ENCODE assay signal across 8 mouse cellular contexts in genomic region chr4:43407071-43407920, GRCm38 (mm10). TPM values are rescaled to one million over a fixed set of nuclear protein-coding genes. Genes with fewer than 3 reads are reported as not detected.
DNase-seq lines count a peak whose midpoint lies in the region; ATAC-seq lines count a peak whose summit lies in the region.

No protein-coding gene starts in this region.

- ATAC-seq in kidney, embryonic 14.5 days (ENCODE audit: low FRiP score, low TSS enrichment): no peak
- peak; percentile 39 for ATAC-seq in hindbrain, embryonic 15.5 days (ENCODE audit: low FRiP score, low read depth)
- peak; percentile 78 for ATAC-seq in neural tube, embryonic 12.5 days (ENCODE audit: low FRiP score, low read depth)

- H3K4me1 ChIP-seq in kidney, embryonic 14.5 days (ENCODE audit: control insufficient read depth, insufficient read depth, low read length): peaks cover 16% of the 10 kb centered on the region
- H3K4me1 ChIP-seq in embryonic facial prominence, embryonic 10.5 days: peaks cover 27% of the 10 kb centered on the region
- H3K4me1 ChIP-seq in hindbrain, embryonic 15.5 days (replicated peaks): peaks cover 48% of the 10 kb centered on the region
- peaks cover 25% of the 10 kb centered on the region for H3K4me1 ChIP-seq in neural tube, embryonic 12.5 days

- H3K27ac ChIP-seq in kidney, embryonic 14.5 days (ENCODE audit: low read depth, low read length): peak overlapping the region; percentile 53; the same call in 1 of the 2 replicates
- peak overlapping the region; percentile 82 for H3K27ac ChIP-seq in embryonic facial prominence, embryonic 10.5 days (replicated peaks)
- peak overlapping the region; percentile 92 for H3K27ac ChIP-seq in hindbrain, embryonic 15.5 days (replicated peaks)
- peak overlapping the region; percentile 42 for H3K27ac ChIP-seq in neural tube, embryonic 12.5 days

- H3K4me3 ChIP-seq in kidney, embryonic 14.5 days (ENCODE audit: low read length): peak overlapping the region; percentile 47
- H3K4me3 ChIP-seq in embryonic facial prominence, embryonic 10.5 days: peak overlapping the region; percentile 58
- H3K4me3 ChIP-seq in hindbrain, embryonic 15.5 days: peak overlapping the region; percentile 56
- H3K4me3 ChIP-seq in neural tube, embryonic 12.5 days: peak overlapping the region; percentile 55

- WGBS in kidney, embryonic 14.5 days: 62% methylated on average over 12 of the region's 12 CpGs
- WGBS in embryonic facial prominence, embryonic 10.5 days: 67% methylated on average over 12 of the region's 12 CpGs
- WGBS in hindbrain, embryonic 15.5 days: 52% methylated on average over 12 of the region's 12 CpGs
- whole genome bisulfite sequencing in neural tube, embryonic 12.5 days: 68% methylated on average over 12 of the region's 12 CpGs

- DNase-seq in kidney, adult 9 months: no peak
- DNase-seq in embryonic facial prominence, embryonic 10.5 days (ENCODE audit: low spot score): no peak
- no peak for DNase-seq in adipocyte (ENCODE audit: low spot score)
- DNase-seq in testis, postnatal 10 days (ENCODE audit: low spot score): no peak
- DNase-seq in right cerebral cortex, postnatal 25 days: no peak

- no peaks in the 10 kb centered on the region for H3K27me3 ChIP-seq in kidney, embryonic 14.5 days (ENCODE audit: control insufficient read depth, insufficient read depth, low read length)
- no peaks in the 10 kb centered on the region for H3K27me3 ChIP-seq in embryonic facial prominence, embryonic 10.5 days (replicated peaks; ENCODE audit: low read depth, poor library complexity, severe bottlenecking)
- H3K27me3 ChIP-seq in hindbrain, embryonic 15.5 days: no peaks in the 10 kb centered on the region
- no peaks in the 10 kb centered on the region for H3K27me3 ChIP-seq in neural tube, embryonic 12.5 days (replicated peaks)

- H3K4me2 ChIP-seq in kidney, embryonic 14.5 days (replicated peaks; ENCODE audit: low read depth, low read length): peak overlapping the region; percentile 62
- H3K4me2 ChIP-seq in hindbrain, embryonic 15.5 days: peak overlapping the region; percentile 84
- peak overlapping the region; percentile 63 for H3K4me2 ChIP-seq in neural tube, embryonic 12.5 days (replicated peaks)

- H3K9me3 ChIP-seq in kidney, embryonic 14.5 days (ENCODE audit: control insufficient read depth, low read length): no peaks in the 10 kb centered on the region
- H3K9me3 ChIP-seq in embryonic facial prominence, embryonic 10.5 days: no peaks in the 10 kb centered on the region
- H3K9me3 ChIP-seq in hindbrain, embryonic 15.5 days: no peaks in the 10 kb centered on the region
- H3K9me3 ChIP-seq in neural tube, embryonic 12.5 days: no peaks in the 10 kb centered on the region

- H3K9ac ChIP-seq in kidney, embryonic 14.5 days (ENCODE audit: low read depth, low read length): peak overlapping the region; percentile 28; the same call in 1 of the 2 replicates
- peak overlapping the region; percentile 76 for H3K9ac ChIP-seq in hindbrain, embryonic 15.5 days
- H3K9ac ChIP-seq in neural tube, embryonic 12.5 days: peak overlapping the region; percentile 80

- H3K36me3 ChIP-seq in kidney, embryonic 14.5 days (ENCODE audit: control insufficient read depth, insufficient read depth, low read length): no peaks in the 10 kb centered on the region
- no peaks in the 10 kb centered on the region for H3K36me3 ChIP-seq in embryonic facial prominence, embryonic 10.5 days (replicated peaks)
- H3K36me3 ChIP-seq in hindbrain, embryonic 15.5 days: no peaks in the 10 kb centered on the region
- H3K36me3 ChIP-seq in neural tube, embryonic 12.5 days: no peaks in the 10 kb centered on the region

RNA-seq across cellular contexts. Expression of gene Fam166b, which starts 21.6 kb away (rescaled TPM):
- polyA plus RNA-seq in kidney, embryonic 14.5 days (2014; fragmentation: Nextera tagmentation; extraction: Ambion mirVana): 0.24 and 0.38 TPM in 2 replicates
- polyA plus RNA-seq in embryonic facial prominence, embryonic 10.5 days (2016; fragmentation: Nextera tagmentation; extraction: Ambion mirVana): 0.11 TPM in 1 of 2 replicates, not detected in the other
- 0.79 and 1.5 TPM in 2 replicates for polyA plus RNA-seq in hindbrain, embryonic 15.5 days (2015; fragmentation: Nextera tagmentation; extraction: Ambion mirVana)
- polyA plus RNA-seq in neural tube, embryonic 12.5 days (2016; fragmentation: Nextera tagmentation; extraction: Ambion mirVana): 0.34 TPM in 1 of 2 replicates, not detected in the other

RNA-seq across cellular contexts. Expression of gene Rusc2, which starts 25.5 kb away (rescaled TPM):
- polyA plus RNA-seq in kidney, embryonic 14.5 days (2014; fragmentation: Nextera tagmentation; extraction: Ambion mirVana): 8.9 and 11.2 TPM in 2 replicates
- 9.5 and 10.9 TPM in 2 replicates for polyA plus RNA-seq in embryonic facial prominence, embryonic 10.5 days (2016; fragmentation: Nextera tagmentation; extraction: Ambion mirVana)
- polyA plus RNA-seq in hindbrain, embryonic 15.5 days (2015; fragmentation: Nextera tagmentation; extraction: Ambion mirVana): 88.8 and 99.5 TPM in 2 replicates
- 52.7 and 53.3 TPM in 2 replicates for polyA plus RNA-seq in neural tube, embryonic 12.5 days (2016; fragmentation: Nextera tagmentation; extraction: Ambion mirVana)

RNA-seq across cellular contexts. Expression of gene Tesk1, which starts 34.4 kb away (rescaled TPM):
- 11.4 and 14.9 TPM in 2 replicates for polyA plus RNA-seq in kidney, embryonic 14.5 days (2014; fragmentation: Nextera tagmentation; extraction: Ambion mirVana)
- polyA plus RNA-seq in embryonic facial prominence, embryonic 10.5 days (2016; fragmentation: Nextera tagmentation; extraction: Ambion mirVana): 6.9 and 9.2 TPM in 2 replicates
- polyA plus RNA-seq in hindbrain, embryonic 15.5 days (2015; fragmentation: Nextera tagmentation; extraction: Ambion mirVana): 16.2 and 16.8 TPM in 2 replicates
- 14.9 and 15.4 TPM in 2 replicates for polyA plus RNA-seq in neural tube, embryonic 12.5 days (2016; fragmentation: Nextera tagmentation; extraction: Ambion mirVana)

RNA-seq across cellular contexts. Expression of gene Cd72, which starts 47.1 kb away (rescaled TPM):
- polyA plus RNA-seq in kidney, embryonic 14.5 days (2014; fragmentation: Nextera tagmentation; extraction: Ambion mirVana): 5.1 and 5.2 TPM in 2 replicates
- polyA plus RNA-seq in embryonic facial prominence, embryonic 10.5 days (2016; fragmentation: Nextera tagmentation; extraction: Ambion mirVana): 2.3 TPM in 2 replicates
- polyA plus RNA-seq in hindbrain, embryonic 15.5 days (2015; fragmentation: Nextera tagmentation; extraction: Ambion mirVana): 5.3 and 5.7 TPM in 2 replicates
- polyA plus RNA-seq in neural tube, embryonic 12.5 days (2016; fragmentation: Nextera tagmentation; extraction: Ambion mirVana): 2.7 and 2.9 TPM in 2 replicates

Comparison
In these comparisons a context has a peak if more than half of its experiments do, and no peak if none do; other contexts are left out.
1. H3K27ac ChIP-seq: peak in every context shown above with its lines; median percentile 92 in hindbrain, embryonic 15.5 days; 82 in embryonic facial prominence, embryonic 10.5 days; 53 in kidney, embryonic 14.5 days; 42 in neural tube, embryonic 12.5 days.
2. H3K9ac ChIP-seq: peak in every context shown above with its lines; median percentile 80 in neural tube, embryonic 12.5 days; 76 in hindbrain, embryonic 15.5 days; 28 in kidney, embryonic 14.5 days.